Mouse (Mus musculus) heart, postnatal 0 days (tissue): ENCODE data around the gene Lhx9.

Experiments used
- CTCF ChIP-seq: IDR thresholded peaks from 2 replicates; pipeline ENCODE4 v1.5.1; 2016; ENCODE audit warnings: antibody characterized with exemption, control low read depth, low read depth
- EP300 ChIP-seq: IDR thresholded peaks from 2 replicates; pipeline ENCODE4 v1.6.1; 2016; ENCODE audit warnings: antibody characterized with exemption, low read depth

GRCm38 (mm10) chr1:138798110-138798509 lies 50.3 kb downstream of the Lhx9 start:
- TF ChIP-seq EP300 (no peak), CTCF (no peak)
